Mouse (Mus musculus) natural killer cell, adult 2 months (primary cell): Measurements from ENCODE around the gene Rad51b.

Experiments
- DNase-seq, 2 experiments: peaks; one replicate each; pipeline ENCODE4 v3.0.0; 2022; ENCODE audit warnings: low spot score in 2 of 2

Rad51b gene

DNA sequence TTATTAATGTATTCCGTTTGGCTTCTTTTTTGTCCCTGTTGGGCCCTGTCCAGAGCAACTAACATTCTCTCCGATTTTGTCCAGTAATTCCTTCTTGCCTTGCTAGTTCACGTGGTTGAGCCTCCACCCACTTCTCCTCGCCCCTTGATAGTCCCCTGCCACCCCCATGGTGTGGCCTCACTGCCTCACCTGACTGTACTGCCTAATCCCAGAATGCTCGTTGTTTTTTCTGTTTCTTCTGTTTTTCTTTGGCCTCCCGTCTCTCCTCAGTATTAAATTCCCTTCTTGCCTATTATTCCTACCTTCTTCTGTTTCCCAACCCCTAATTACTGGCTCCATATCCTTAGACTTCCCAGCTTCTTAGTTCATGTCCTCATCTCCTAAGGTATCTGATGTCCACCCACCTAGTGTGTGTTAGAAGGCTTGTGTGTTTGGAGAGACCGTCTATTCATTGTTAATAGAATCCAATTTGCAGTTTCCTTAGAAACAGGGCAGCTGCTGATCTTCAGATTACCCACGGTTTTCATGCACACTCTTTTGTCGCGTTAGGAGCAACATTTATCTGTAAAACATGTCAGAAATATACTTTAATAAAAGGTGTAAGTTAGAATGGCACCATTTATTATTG, 233.3 kb downstream of the Rad51b start:
- DNase-seq = no peak

DNA sequence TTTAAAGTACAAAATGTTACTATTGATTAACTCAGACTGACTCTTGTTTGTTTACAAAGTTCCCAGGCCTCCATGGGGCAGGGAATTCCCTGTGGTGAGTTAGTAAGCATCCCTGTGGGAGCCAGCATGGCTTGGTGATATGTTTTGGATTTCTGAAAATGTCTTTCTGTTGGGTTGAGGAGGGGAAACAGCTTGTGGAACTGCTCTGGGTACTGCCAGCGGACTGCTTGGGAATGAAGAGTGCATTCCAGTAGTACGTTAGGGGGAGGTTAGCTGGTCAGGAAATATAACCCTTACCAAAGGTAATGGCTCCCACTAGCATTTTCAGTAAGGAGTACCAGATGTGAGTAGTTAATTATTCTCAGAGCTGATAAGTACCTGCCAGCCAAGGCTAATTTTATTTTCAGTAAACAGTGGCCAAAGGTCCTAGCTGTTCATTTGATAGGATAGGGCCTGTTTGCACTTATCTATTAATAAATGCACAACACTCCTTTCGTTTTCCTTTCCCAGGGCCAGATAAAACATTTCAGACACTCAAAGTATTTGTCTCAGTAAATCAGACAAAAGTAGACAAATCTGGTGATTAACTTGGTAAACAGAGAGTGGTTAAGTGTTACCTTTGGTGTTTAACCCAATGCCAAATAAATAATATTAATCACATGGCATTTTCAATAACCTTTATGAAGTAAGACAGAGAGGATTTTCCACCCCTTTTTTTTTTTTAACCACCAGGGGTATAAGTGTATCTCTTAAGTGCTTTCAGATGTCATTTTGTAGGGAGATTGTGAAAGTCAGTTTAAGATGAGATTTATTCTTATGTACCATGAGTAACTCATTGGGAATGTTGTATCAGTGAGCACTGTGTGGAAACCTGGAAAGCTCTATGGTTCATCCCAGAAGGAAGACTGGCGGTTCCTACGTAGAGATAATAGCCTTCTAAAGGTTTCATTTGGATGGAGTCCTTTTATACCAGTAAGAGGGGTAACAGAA, 235.0 kb downstream of the Rad51b start:
- no peak for DNase-seq

DNA sequence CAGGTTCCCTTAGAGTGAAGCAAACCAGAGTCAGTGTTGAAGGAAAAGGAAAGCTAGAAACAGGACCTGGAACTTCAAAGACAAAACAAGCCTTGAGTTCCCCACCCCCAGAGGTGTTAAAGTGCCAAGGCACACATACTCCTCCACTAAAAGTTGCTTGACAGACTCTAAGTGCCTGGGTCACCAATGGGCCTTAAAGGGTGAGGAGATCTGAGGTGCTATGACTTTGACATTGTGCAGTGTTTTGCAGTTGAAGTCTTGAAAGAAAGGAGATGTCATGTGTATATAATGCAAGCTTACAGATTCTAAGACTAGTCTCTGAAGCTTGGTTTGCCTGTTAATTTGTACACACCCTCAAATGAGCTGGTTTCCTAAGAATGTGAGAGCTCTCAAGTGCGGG, 237.7 kb downstream of the Rad51b start:
- no peak for DNase-seq

DNA sequence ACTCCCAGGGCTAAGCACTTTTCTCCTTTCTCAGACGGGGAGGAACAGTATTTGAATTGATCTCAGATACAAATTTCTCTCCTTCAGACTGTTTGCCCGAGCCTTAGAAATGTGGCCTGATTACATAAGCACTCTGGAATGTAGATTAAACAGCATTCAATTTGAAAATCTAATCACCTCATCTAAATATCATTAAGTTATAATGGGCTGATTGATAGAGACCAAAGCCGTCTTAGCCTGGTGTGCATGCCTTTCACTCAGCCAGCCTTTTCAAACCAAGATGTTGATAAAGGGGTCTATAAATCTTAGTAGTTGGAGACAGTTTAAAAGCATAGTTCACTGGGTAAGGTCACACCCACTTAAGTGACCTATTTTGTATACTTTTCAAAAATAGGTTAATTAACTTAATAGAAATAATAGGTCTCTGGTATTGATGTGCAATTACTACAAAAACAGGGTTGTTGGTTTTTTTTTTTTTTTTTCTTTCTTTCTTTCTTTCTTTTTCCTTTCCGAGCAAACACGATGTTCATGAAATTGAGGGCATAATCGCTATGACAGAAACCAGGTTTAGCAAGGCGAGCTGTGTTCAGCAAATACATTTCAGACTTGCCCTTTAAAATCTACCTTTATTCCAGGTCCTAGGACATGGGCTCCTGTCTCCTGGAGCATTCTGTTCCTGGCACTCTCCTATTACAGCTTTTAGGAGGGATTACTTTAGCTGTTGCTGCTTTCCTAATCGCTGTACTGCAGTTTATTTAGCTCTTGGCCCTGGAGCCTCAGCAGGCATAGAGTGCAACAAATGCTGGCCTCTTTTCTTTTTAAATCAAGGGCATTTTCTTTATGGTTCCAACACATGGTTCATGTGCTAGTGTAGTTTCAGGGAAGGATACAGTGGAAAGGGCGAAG, 238.7 kb downstream of the Rad51b start:
- DNase-seq = no peak

DNA sequence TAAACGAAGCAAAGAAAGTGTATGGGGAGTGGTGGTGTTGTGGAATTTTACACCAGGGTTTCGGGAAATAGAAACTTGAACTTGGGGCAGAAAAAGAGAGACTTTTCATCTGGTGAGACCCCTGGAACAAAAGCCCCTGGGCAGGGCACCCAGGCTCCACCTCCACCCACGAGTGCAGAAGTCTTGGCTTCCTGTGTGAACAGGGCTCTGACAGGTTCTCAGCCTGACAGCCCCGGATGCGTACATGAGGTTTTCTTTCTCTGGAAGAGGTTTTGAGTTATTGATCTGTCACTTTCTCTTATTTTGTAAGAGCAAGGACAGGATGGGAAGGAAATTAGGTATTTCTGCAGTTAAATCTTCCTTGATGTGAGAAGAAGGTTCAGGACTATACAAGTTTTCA, 243.1 kb downstream of the Rad51b start:
- no peak for DNase-seq

DNA sequence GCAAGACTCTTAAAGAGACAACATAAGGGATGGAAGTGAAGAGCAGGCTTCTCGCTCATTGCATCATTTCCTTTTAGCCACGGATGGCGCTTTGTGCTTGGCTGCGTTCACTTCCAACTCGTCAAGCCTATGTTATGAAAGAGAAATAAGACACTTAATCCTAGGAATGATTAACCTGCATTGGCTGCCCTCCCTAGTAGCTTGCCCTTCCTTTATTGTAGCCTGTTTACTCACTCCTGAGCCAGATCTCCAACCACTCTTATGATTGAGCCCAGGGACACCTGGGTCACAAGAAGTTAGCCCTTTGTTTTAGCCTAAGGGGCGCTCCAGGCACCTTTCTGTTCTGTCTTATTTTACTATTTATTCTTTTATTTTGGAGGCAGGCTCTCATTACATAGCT, 244.5 kb downstream of the Rad51b start:
- no peak for DNase-seq

DNA sequence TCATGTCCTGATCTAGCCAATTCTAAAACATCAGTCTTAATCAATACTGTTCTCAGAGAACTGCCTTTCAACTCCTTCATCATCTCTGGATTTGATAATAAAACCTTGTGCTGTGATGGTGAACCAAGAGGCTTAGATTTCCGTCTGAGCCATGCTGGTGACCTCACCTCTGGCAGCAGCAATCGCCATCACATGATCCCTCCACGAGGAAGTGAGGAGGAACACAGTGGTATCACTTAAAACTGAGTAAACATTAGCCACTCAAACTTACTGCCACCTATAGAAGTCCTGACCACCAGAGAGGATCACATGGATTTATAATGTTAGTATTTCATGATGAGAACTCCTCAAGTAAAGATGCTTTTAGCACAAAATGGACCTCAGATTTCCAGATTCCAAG, 248.0 kb downstream of the Rad51b start:
- DNase-seq = no peak

DNA sequence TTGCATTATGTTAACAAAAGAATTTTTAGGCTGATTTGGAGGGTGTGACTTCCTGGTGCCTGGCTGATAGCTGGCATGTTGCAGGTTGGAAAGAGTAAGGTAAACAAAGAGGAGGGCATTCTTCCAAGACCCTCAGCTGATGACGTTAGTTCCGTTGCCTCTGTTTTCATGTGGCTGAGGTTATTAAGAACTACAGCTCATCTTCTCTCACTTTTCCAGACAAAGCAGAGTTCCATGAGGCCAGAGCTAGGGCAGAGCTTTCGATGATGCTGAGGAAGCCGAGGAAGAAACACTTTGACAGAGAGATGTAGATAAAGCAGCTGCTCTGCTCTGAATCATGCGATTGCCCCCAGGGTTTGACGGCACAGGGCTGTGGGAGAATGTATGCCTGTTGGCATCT, 250.5 kb downstream of the Rad51b start:
- DNase-seq = no peak

DNA sequence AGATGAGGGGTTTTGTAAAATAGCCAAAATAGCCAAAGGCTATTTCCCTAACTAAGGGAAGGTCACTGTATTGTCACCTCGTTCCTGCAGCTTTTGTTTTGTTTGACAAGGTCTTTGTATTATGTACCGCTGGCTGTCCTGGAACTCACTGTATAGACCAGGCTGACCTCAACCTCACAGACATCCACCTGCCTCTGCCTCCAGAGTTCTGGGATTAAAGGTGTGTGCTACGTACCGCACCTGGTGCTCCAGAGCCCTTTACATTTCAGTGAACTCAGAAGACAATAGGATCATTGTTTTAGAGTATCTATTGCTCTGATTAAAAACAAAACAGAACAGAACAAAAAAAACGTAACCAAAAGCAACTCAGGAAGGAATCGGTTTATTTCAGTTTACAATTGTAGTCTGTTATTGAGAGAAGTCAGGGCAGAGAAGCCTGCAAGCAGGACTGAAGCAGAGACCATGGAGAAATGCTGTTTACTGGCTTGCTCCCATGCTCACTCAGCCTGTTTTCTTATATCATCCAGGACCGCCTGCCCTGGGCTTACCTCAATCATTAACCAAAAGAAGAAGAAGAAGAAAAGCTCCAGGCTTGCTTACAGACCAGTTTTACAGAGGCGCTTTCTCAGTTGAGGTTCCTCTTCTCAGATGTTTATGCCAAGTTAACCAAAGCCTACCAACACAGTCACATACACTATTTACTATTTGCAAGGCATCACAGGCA, 251.7 kb downstream of the Rad51b start:
- DNase-seq = no peak

DNA sequence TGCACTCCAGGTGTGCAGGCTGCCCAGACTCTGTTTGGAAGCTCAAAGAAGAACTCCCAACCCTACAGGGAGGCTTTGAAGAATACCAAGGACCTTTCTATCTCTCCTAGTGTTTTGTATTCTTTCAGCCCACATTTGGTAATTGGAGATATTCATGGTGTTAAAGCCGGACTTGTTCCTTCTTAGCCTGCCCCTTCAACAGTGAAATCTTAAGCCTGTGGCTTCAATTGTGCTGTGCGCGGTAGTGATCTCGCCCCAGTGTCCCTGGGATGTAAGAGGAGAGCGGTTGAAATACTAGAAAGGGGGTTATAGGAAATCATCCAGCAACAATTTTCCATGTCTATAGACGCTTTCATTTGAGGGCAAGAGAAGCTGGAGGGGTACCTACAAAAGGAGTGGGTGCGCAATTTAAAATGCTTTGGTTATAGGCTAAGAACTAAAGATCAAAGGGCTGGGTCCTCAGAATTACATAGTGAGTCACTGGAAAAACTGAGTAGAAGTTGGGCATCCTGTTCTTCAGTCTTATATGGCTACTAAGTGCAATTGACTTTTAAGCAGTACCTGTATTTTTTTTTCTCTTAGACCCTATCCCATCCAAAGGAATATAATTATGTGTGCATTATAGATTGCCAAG, 253.1 kb downstream of the Rad51b start:
- no peak for DNase-seq

DNA sequence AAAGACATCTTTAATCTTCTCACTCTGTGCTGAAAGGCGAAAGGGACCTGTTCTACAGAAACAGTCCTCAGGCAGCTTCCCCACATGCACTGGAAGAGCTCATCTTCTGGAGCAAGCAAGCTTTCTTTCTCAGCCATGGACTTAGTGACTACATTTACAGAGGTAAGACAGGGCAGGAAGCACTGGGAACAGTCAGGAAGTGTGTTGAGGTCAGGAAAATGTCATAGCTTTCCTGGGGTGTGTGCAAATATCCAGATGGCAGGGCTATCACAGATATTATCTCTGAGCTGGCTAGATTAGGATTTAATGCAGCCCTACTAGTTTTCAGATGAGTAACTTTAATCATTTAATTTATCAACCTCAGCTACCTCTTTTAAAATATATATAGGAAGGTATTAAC, 254.2 kb downstream of the Rad51b start:
- DNase-seq = no peak

DNA sequence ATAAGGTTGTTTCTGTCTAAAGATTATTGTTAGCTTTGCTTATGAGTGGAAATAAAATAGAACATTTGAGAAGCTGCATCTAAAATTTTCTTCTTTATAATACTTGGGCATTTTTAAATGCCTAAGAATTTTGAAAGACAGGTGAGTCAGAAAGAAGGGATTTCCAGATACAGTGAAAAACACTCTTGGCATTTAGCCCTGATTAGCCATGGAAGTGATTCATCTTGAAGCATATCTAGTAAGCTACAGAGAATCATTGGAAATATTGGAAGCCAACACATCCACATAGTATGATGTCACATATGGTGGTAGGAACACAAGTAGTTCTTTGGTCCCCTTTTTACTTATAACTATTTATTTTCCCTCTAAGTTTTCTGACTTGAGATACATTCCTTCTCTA, 256.0 kb downstream of the Rad51b start:
- no peak for DNase-seq

DNA sequence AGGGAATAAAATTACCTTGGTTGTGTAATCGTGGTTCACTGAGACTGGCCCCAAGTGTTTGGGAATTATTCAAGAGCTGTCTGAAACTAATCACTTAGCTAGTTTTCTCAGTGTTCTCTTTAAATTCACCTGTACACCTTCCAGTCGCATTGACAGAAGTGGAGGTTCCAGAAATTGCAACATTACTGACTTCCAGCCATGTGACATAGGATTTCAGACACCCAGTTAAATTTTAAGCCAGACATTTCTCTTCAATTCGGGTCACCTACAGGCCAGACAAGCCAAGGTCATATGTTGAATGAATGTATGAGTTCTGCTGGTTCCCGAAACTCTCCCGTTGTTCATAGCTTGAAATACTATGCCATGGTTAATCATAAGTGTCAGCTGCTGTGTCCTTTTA, 260.8 kb downstream of the Rad51b start:
- no peak for DNase-seq

DNA sequence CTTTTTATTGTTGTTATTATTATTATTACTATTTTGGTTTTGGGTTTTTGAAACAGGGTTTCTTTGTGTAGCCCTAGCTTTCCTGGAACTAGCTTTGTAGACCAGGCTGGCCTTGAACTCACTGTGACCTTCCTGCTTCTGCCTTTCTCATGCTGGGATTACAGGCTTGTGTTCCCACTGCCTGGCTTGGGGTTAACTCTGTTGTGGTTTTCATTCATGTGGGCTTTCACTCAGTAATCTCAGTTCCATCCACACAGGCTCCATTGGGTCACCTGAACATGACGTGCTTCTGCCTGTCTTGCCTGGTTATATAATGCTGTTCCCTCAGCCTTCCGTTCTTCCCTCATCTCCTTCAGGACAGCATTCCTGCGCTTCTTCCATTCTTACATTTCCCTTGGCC, 261.6 kb downstream of the Rad51b start:
- no peak for DNase-seq

DNA sequence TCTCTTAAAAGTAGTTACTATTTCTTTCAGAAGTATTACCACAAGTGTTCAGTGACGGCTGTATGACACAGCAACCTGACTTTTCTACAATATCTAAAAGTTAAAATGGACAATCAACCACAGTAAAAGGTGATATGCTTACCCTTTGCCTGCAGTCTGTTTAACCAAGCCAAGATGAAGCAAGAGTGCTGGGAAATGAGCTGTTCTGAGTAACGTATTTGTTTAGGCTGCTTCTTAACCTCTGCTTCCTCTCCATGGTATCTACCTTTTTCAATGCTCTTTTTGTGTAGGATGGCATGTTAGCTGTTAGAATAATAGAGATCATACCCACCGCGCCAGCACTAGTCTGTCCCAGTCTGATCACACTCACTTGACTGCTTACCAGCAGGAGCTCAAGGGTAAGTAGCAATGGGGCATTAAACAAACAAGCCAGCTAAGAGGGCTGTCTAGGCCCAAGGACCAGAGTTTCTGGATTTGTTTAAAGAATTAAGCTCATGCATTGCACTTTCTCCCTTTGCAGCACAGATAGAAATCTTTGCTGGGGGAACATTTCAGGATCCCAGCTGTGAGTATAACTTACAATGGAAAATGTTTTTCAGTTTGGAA, 262.4 kb downstream of the Rad51b start:
- DNase-seq = no peak

DNA sequence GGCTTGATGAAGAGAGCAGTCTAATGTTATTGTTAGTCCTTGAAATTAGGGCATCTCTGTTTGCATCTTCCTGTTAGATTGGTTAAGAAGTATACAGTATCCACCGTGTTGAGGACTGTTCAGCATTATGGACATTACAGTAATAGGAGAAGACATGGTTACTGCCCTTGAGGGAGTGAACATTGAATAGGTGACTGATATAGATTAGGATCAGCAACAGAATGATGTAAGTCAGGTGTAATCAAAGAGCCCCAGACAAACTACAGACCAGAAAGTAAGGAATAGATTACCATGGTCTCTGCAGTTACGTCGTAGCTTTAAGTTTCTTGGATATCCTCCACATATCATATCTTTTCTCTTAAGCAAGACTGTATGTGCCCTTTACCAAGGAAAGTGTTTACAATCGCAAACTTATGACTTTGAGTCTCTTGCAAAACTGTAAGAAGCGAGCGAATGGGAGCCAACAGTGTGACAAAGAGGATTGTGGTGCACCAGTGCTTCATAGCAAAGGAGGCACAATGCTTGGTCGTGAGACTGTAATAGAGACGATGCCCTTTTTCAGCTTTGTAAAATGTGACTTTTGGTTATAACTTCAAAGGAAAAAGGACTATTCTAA, 263.1 kb downstream of the Rad51b start:
- no peak for DNase-seq

DNA sequence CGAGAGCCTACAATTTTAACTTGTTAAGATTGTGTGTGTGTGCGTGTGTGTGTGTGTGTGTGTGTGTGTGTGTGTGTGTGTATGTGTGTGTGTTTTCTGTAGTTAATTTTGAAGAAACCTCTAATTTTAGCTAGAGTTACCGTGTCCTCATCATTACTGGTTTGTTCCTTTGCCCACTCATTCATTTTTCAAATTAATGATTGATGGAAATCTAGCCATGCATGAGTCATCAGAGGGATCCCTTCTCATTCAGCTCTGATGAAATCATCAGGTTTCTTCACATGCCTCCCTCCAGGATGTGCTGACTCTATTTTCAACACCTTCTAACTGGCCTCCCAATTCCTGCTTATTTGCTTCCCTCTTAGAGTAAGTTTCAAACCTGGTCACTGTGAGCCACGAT, 263.8 kb downstream of the Rad51b start:
- DNase-seq = no peak

DNA sequence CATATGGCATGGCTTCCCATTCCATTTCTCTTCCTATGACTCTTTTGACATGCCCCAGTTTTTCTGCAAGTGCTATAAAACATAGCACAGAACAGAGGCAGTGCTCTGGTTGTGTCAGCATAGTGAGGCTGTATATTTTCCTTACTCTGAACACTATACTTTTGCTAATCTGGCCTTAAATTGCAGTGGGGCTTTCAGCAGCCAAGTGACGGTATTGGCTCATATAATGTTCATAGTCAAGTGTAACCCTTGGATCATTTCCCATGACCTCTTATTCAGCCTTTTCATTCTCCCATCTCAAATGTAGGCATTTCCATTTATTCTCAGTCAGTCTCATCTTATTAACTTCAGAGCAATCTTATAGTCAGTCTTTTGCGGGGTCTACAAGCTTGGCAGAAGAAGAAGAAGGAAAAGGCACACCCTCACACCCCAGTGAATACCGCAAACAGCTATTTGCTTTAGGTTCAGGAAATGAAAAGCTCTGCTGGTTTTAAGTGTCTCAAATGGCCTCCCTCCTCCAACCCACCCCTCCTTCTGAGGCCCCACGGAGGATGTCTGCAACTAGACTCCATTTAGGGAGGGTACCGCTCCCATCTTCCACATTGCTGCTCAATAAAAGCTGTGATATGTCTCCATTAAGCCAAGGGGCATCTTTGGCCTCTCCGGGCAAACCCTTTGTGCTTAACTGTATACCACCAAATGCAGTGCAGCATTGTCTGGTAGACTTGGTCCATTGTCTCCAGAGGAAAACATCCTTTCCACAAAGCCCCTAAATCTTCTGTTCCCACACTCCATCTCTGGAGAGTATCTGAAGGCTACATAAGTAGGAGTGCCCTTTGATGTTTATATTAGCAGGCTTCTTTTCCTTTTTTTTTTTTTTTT, 277.3 kb downstream of the Rad51b start:
- DNase-seq = no peak

DNA sequence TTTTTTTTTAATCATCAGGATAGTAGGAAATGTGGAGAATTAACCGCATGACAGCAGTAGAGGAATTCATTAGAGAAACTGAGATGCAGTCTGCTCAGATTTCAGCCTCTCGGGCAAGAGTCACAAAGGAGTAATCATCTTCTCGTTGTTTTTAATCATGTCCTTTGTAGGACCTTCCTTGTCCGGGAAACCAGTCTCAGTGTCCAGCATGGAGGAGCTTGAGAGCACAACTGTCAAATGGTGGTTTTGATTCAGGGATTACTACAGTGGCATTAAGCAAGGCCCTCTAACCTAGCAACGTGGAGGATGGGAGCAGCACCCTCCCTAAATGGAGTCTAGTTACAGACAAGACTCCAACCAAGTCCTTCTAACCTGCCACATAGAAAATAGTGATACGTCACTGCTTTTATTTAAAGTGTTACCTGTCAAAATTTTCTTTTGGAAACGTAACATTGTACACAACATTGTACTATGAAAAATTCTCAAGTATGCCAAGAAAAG, 278.0 kb downstream of the Rad51b start:
- no peak for DNase-seq
